Mouse (Mus musculus) CH12.LX (cell line): Measurements from ENCODE around the gene Cops3. TPM values are rescaled to one million over a fixed set of nuclear protein-coding genes. Genes with fewer than 3 reads are reported as not detected.

Source experiments
- DNase-seq: peaks from one replicate; pipeline ENCODE4 v3.0.0-alpha.2; 2013; ENCODE audit errors: extremely low read depth
- H3K27ac ChIP-seq: 2 replicates; pipeline ENCODE4 v1.5.1; 2012; ENCODE audit warnings: low read depth, mild to moderate bottlenecking, control low read depth, moderate library complexity; ENCODE audit not compliant: insufficient read depth
- H3K27me3 ChIP-seq: replicated peaks from 2 replicates; pipeline ENCODE3; 2012; ENCODE audit warnings: inconsistent platforms
- H3K36me3 ChIP-seq, 2 experiments: replicated peaks in 1 of 2; 2 replicates each; pipeline versions ENCODE3 to v1.6.1; 2012; ENCODE audit warnings: inconsistent platforms in 1 of 2, low read length in 1 of 2, mild to moderate bottlenecking in 1 of 2, mixed read lengths in 1 of 2, moderate library complexity in 1 of 2; ENCODE audit not compliant: control insufficient read depth in 1 of 2, insufficient read depth in 1 of 2
- H3K4me1 ChIP-seq, 2 experiments: 2 replicates each; pipeline ENCODE4 v1.6.1; 2012; ENCODE audit warnings: inconsistent platforms in 1 of 2, moderate library complexity in 1 of 2; ENCODE audit not compliant: insufficient read depth in 2 of 2, control insufficient read depth in 1 of 2
- H3K4me2 ChIP-seq: 2 replicates; pipeline ENCODE4 v1.6.1; 2012; ENCODE audit warnings: low read depth, mild to moderate bottlenecking, control low read depth; ENCODE audit not compliant: poor library complexity, insufficient read depth, severe bottlenecking
- H3K4me3 ChIP-seq, 3 experiments: fragments of 150-350 bp in 1 of 3; sonication (generic) in 1 of 3; replicated peaks in 1 of 3; 2 replicates each; pipeline versions ENCODE3 to v1.5.1; 2011 to 2012; ENCODE audit warnings: low read depth in 2 of 3, low read length in 2 of 3, mild to moderate bottlenecking in 2 of 3, moderate library complexity in 2 of 3, control low read depth in 1 of 3, improper control_type of control experiment in 1 of 3, inconsistent platforms in 1 of 3, mixed read lengths in 1 of 3; ENCODE audit not compliant: poor library complexity in 1 of 3
- H3K79me2 ChIP-seq: replicated peaks from 2 replicates; pipeline ENCODE4 v1.6.1; 2012; ENCODE audit warnings: mild to moderate bottlenecking, moderate library complexity; ENCODE audit not compliant: control insufficient read depth, poor library complexity, insufficient read depth, severe bottlenecking; ENCODE audit errors: extremely low read depth
- H3K9ac ChIP-seq: 2 replicates; pipeline ENCODE4 v1.6.1; 2012; ENCODE audit warnings: low read depth, mild to moderate bottlenecking, control low read depth, moderate library complexity; ENCODE audit not compliant: insufficient read depth
- H3K9me3 ChIP-seq: replicated peaks from 2 replicates; pipeline ENCODE3; 2012; ENCODE audit warnings: low read length, inconsistent platforms, mixed read lengths
- BHLHE40 ChIP-seq: IDR thresholded peaks from 2 replicates; pipeline ENCODE4 v1.6.1; 2011; ENCODE audit warnings: mild to moderate bottlenecking, low read depth, low read length, improper control_type of control experiment
- CHD2 ChIP-seq: IDR thresholded peaks from 2 replicates; pipeline ENCODE4 v1.6.1; 2011; ENCODE audit warnings: low read length, improper control_type of control experiment
- CTCF ChIP-seq, 2 experiments: IDR thresholded peaks in 1 of 2; conservative IDR thresholded peaks in 1 of 2; 2 replicates each; pipeline ENCODE4 v1.5.1; 2011 to 2012; ENCODE audit warnings: low read depth in 2 of 2, low read length in 2 of 2, improper control_type of control experiment in 1 of 2, inconsistent platforms in 1 of 2, mild to moderate bottlenecking in 1 of 2, moderate library complexity in 1 of 2
- EP300 ChIP-seq: IDR thresholded peaks from 2 replicates; pipeline ENCODE4 v1.6.1; 2011; ENCODE audit warnings: low read length, improper control_type of control experiment
- JUN ChIP-seq: IDR thresholded peaks from 2 replicates; pipeline ENCODE4 v1.6.1; 2011; ENCODE audit warnings: low read depth, mild to moderate bottlenecking, low read length, improper control_type of control experiment, moderate library complexity; ENCODE audit not compliant: insufficient read depth
- KAT2A ChIP-seq: IDR thresholded peaks from 2 replicates; pipeline ENCODE4 v1.6.1; 2012; ENCODE audit warnings: low read length, improper control_type of control experiment, inconsistent platforms; ENCODE audit not compliant: insufficient replicate concordance
- MAFK ChIP-seq: IDR thresholded peaks from 2 replicates; pipeline ENCODE4 v1.6.1; 2011; ENCODE audit warnings: low read length, improper control_type of control experiment; ENCODE audit not compliant: insufficient replicate concordance
- MEF2A ChIP-seq: IDR thresholded peaks from 2 replicates; pipeline ENCODE4 v1.6.1; 2014; ENCODE audit warnings: low read depth, mild to moderate bottlenecking, inconsistent platforms, low read length, improper control_type of control experiment, borderline replicate concordance
- MXI1 ChIP-seq: IDR thresholded peaks from 2 replicates; pipeline ENCODE4 v1.6.1; 2011; ENCODE audit warnings: mild to moderate bottlenecking, low read depth, low read length, improper control_type of control experiment
- PAX5 ChIP-seq: IDR thresholded peaks from 2 replicates; pipeline ENCODE4 v1.6.1; 2012; ENCODE audit warnings: low read length, inconsistent platforms, mixed read lengths
- POLR2AphosphoS2 ChIP-seq: IDR thresholded peaks from 2 replicates; pipeline ENCODE4 v1.6.1; 2011; ENCODE audit warnings: low read depth, low read length, improper control_type of control experiment
- RAD21 ChIP-seq: IDR thresholded peaks from 2 replicates; pipeline ENCODE4 v1.6.1; 2011; ENCODE audit warnings: low read depth, mild to moderate bottlenecking, low read length, improper control_type of control experiment, moderate library complexity
- TCF12 ChIP-seq: IDR thresholded peaks from 2 replicates; pipeline ENCODE4 v1.6.1; 2014; ENCODE audit warnings: low read depth, mild to moderate bottlenecking, inconsistent platforms, low read length, improper control_type of control experiment
- USF2 ChIP-seq: conservative IDR thresholded peaks from 2 replicates; pipeline ENCODE4 v1.6.1; 2011; ENCODE audit warnings: low read depth, low read length, improper control_type of control experiment
- ZMIZ1 ChIP-seq: IDR thresholded peaks from 2 replicates; pipeline ENCODE4 v1.6.1; 2012; ENCODE audit warnings: low read depth, mild to moderate bottlenecking, inconsistent platforms, low read length, improper control_type of control experiment
- ZNF384 ChIP-seq: IDR thresholded peaks from 2 replicates; pipeline ENCODE4 v1.6.1; 2012; ENCODE audit warnings: low read depth, low read length, improper control_type of control experiment, inconsistent platforms
- dilution Hi-C: fragments of 300-500 bp; cut with MboI; formaldehyde crosslinking; loops from 2 replicates; pipeline ENCODE4 v1.14.3; 2020; ENCODE audit warnings: low sequenced_read_pairs; ENCODE audit not compliant: extremely low pct_unique_long_range_greater_than_20kb, extremely low pct_ligation_motif_present
- in situ Hi-C: fragments of 300-500 bp; cut with MboI; formaldehyde crosslinking; loops from 3 replicates; pipeline ENCODE4 v1.14.3; 2019; ENCODE audit warnings: low sequenced_read_pairs, low pct_ligation_motif_present, low pct_unique_long_range_greater_than_20kb, mixed read lengths
- polyA plus RNA-seq: library from polyadenylated mRNA; unstranded; fragments of >175 nt; gene quantifications from 2 replicates; pipeline ENCODE4 v1.2.1, GENCODE M21; 2012; ENCODE audit warnings: low read depth; ENCODE audit not compliant: insufficient read length
- total RNA-seq, 2 experiments: library from RNA; depleted of rRNA; stranded (reverse); fragments of 300-350 nt in 1 of 2; fragments of >200 nt in 1 of 2; gene quantifications; 2 replicates each; pipeline ENCODE4 v1.2.3; 2012 to 2014

Cops3 gene
- total and polyA plus RNA-seq, 3 experiments = 128 to 317 (median 267) TPM

- in situ Hi-C loops (no loop called here), dilution Hi-C loops (no loop called here)
- TF ChIP-seq JUN (no peak), CTCF (conservative IDR thresholded peaks at IDR 0.05 in 1 of 2, IDR thresholded peaks at IDR 0.05 in 1 of 2; ENCODE audit: low read depth in 2 of 2, low read length in 2 of 2) (0 out of 4 replicates have a peak, but pooled peaks of 1 of the 2 experiments have one; percentile 8), POLR2AphosphoS2 (peak; percentile 53; the same call in 1 of the 2 replicates)
- H3K36me3 ChIP-seq = peaks cover 48 to 58% of the 10 kb centered on the region in 2 experiments
- DNase-seq = no peak
- no peaks in the 10 kb centered on the region for H3K79me2 ChIP-seq
- H3K9me3 ChIP-seq = no peaks in the 10 kb centered on the region
- H3K4me2 ChIP-seq = no peak overlapping the region
- H3K27ac ChIP-seq = no peak overlapping the region
- H3K4me3 ChIP-seq = no peak overlapping the region
- peaks cover 5 to 16% of the 10 kb centered on the region in 2 experiments; a peak in 3 of 4 replicates for H3K4me1 ChIP-seq
- no peaks in the 10 kb centered on the region for H3K27me3 ChIP-seq
- H3K9ac ChIP-seq = no peak overlapping the region
Measured at GRCm38 (mm10) chr11:59815482-59816065, 24.1 kb downstream of the Cops3 start.

- dilution Hi-C loops (no loop called here), in situ Hi-C loops (no loop called here)
- Histone ChIP-seq H3K9me3 (no peaks in the 10 kb centered on the region), H3K4me2 (no peak overlapping the region), H3K4me3 (no peak overlapping the region), H3K79me2 (no peaks in the 10 kb centered on the region), H3K27me3 (no peaks in the 10 kb centered on the region), H3K36me3 (peaks cover 42 to 52% of the 10 kb centered on the region in 2 experiments), H3K9ac (no peak overlapping the region), H3K27ac (no peak overlapping the region), H3K4me1 (peaks cover 5 to 16% of the 10 kb centered on the region in 2 experiments; a peak in 3 of 4 replicates)
- no peak for DNase-seq
- TF ChIP-seq CHD2 = no peak
- TF ChIP-seq KAT2A = no peak
- no peak for TF ChIP-seq BHLHE40
- no peak for TF ChIP-seq EP300
- TF ChIP-seq MEF2A = no peak
- no peak for TF ChIP-seq PAX5
- TF ChIP-seq MAFK = no peak
- TF ChIP-seq ZMIZ1 = no peak
- TF ChIP-seq TCF12 = no peak
- TF ChIP-seq ZNF384 = no peak
- TF ChIP-seq USF2 = no peak
- no peak for TF ChIP-seq RAD21
- no peak for TF ChIP-seq MXI1
Measured at GRCm38 (mm10) chr11:59814936-59815335, 24.7 kb downstream of the Cops3 start.
